Mouse (Mus musculus) liver, adult 2 months (tissue): ENCODE measurements at regions not wholly inside any gene's neighbourhood (a gene's known extent, or its start where the extent isn't known, plus 50 kb on each side); places are given as distances from the start of the nearest gene placed in this dataset.

Source experiments
- CTCF ChIP-seq: fragments of 200-500 bp; IDR thresholded peaks from 2 replicates; pipeline ENCODE4 v1.5.1; 2011; ENCODE audit warnings: low read depth, low read length, control low read depth
- POLR2A ChIP-seq: fragments of 200-500 bp; IDR thresholded peaks from 2 replicates; pipeline ENCODE4 v1.6.1; 2011; ENCODE audit warnings: low read length, control low read depth; ENCODE audit not compliant: insufficient read depth; ENCODE audit errors: extremely low read depth

DNA sequence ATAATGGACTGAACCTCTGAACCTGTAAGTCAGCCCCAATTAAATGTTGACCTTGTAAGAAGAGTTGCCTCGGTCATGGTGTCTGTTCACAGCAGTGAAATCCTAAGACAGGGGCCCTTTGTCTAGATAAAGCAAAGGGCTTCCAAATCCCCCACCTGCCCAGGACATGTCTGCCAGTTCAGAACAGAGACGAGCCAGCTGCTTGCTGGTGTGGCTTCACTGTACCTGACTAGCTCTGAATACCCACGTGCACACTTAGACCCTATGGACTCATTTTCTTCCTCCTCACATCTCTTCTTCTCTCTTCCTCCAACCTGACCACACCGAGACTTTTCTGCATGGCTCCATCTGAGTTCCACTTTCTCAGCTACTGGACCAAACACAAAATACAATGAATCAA lies 87.9 kb upstream of the Nsun2 start:
- TF ChIP-seq POLR2A = no peak
- no peak for TF ChIP-seq CTCF
